Mouse (Mus musculus): ENCODE results near the gene Hsbp1.
A peak's percentile ranks its signal among the peaks of the same experiment; 100 is the strongest.
"Not testable (repeated sequence)": the region's sequence is repeated elsewhere in the genome, so short reads cannot be mapped to it uniquely, and the experiment has no call there.

The Hsbp1 gene

GRCm38 (mm10) chr8:119344190-119344856 lies at the start of gene Hsbp1:
Gene Hsbp1 (plus strand): TSS chr8:119344488.
- peak; percentile 95 for DNase-seq (ENCODE audit: low read depth, low spot score)

- DNase-seq (ENCODE audit: low read depth, low spot score): no peak
Observed at GRCm38 (mm10) chr8:119295477-119295876, 48.8 kb upstream of the Hsbp1 start.

GRCm38 (mm10) chr8:119297752-119298151 lies 46.5 kb upstream of the Hsbp1 start:
- DNase-seq (ENCODE audit: low read depth, low spot score): peak; percentile 19

- DNase-seq (ENCODE audit: low read depth, low spot score): no peak
Observed at GRCm38 (mm10) chr8:119300335-119300734, 44.0 kb upstream of the Hsbp1 start.

- no peak for DNase-seq (ENCODE audit: low read depth, low spot score)
Observed at GRCm38 (mm10) chr8:119304196-119304595, 40.1 kb upstream of the Hsbp1 start.

GRCm38 (mm10) chr8:119311412-119311811 lies 32.9 kb upstream of the Hsbp1 start:
- peak; percentile 40 for DNase-seq (ENCODE audit: low read depth, low spot score)

- DNase-seq (ENCODE audit: low read depth, low spot score): no peak
Observed at GRCm38 (mm10) chr8:119323215-119323614, 21.1 kb upstream of the Hsbp1 start.

- no peak for DNase-seq (ENCODE audit: low read depth, low spot score)
Observed at GRCm38 (mm10) chr8:119339546-119339945, 4.7 kb upstream of the Hsbp1 start.

- no peak for DNase-seq (ENCODE audit: low read depth, low spot score)
Observed at GRCm38 (mm10) chr8:119343606-119344005, 682 bp upstream of the Hsbp1 start.

GRCm38 (mm10) chr8:119345029-119345682 lies 868 bp downstream of the Hsbp1 start:
- peak; percentile 15 for DNase-seq (ENCODE audit: low read depth, low spot score)

- peak; percentile 33 for DNase-seq (ENCODE audit: low read depth, low spot score)
Observed at GRCm38 (mm10) chr8:119345683-119346075, 1.4 kb downstream of the Hsbp1 start.

GRCm38 (mm10) chr8:119351647-119352046 lies 7.4 kb downstream of the Hsbp1 start:
- DNase-seq (ENCODE audit: low read depth, low spot score): no peak

GRCm38 (mm10) chr8:119352977-119353658 lies 8.8 kb downstream of the Hsbp1 start:
- DNase-seq (ENCODE audit: low read depth, low spot score): peak; percentile 35

- DNase-seq (ENCODE audit: low read depth, low spot score): no peak
Observed at GRCm38 (mm10) chr8:119353659-119354023, 9.4 kb downstream of the Hsbp1 start.

GRCm38 (mm10) chr8:119356631-119357030 lies 12.3 kb downstream of the Hsbp1 start:
- peak; percentile 45 for DNase-seq (ENCODE audit: low read depth, low spot score)

- DNase-seq (ENCODE audit: low read depth, low spot score): no peak
Observed at GRCm38 (mm10) chr8:119358175-119358574, 13.9 kb downstream of the Hsbp1 start.

- DNase-seq (ENCODE audit: low read depth, low spot score): peak; percentile 28
Observed at GRCm38 (mm10) chr8:119358836-119359235, 14.5 kb downstream of the Hsbp1 start.

GRCm38 (mm10) chr8:119360686-119361295 lies 16.5 kb downstream of the Hsbp1 start:
- no peak for DNase-seq (ENCODE audit: low read depth, low spot score)

- DNase-seq (ENCODE audit: low read depth, low spot score): not testable (repeated sequence)
Observed at GRCm38 (mm10) chr8:119374716-119375115, 30.4 kb downstream of the Hsbp1 start.

- DNase-seq (ENCODE audit: low read depth, low spot score): no peak
Observed at GRCm38 (mm10) chr8:119378476-119378875, 34.2 kb downstream of the Hsbp1 start.

- peak; percentile 67 for DNase-seq (ENCODE audit: low read depth, low spot score)
Observed at GRCm38 (mm10) chr8:119380619-119381018, 36.3 kb downstream of the Hsbp1 start.

- peak; percentile 71 for DNase-seq (ENCODE audit: low read depth, low spot score)
Observed at GRCm38 (mm10) chr8:119384478-119384877, 40.2 kb downstream of the Hsbp1 start.

All from CD4-positive helper T cell, adult 2 months (primary cell).